In genomic region chr1:161494343-161494742, GRCm38 (mm10) we compare ENCODE assay signal across 8 mouse cellular contexts. TPM values are rescaled to one million over a fixed set of nuclear protein-coding genes. Genes with fewer than 3 reads are reported as not detected.
A peak's percentile ranks its signal among the peaks of the same experiment; 100 is the strongest.
DNase-seq lines count a peak whose midpoint lies in the region; ATAC-seq and TF ChIP-seq lines count a peak whose summit lies in the region.
"Had no signal": no experiment of that assay in that cellular context is flagged by ENCODE, and none has a peak within 500 bp of the region (broad histone marks: within the 10 kb centered on the region; RNA-seq: fewer than 3 reads in every experiment).

Gene Tnfsf18, plus strand, starts transcription at chr1:161494655.

- ATAC-seq in hindbrain, embryonic 14.5 days (ENCODE audit: low FRiP score) = peak; percentile 51; the same call in 1 of the 2 replicates
- ATAC-seq in liver, postnatal 0 days = no peak
- ATAC-seq in stomach, embryonic 14.5 days (ENCODE audit: insufficient number of reproducible peaks, insufficient read depth, low FRiP score, low read depth) = peak; percentile 49; the same call in 1 of the 2 replicates

- H3K27me3 ChIP-seq in hindbrain, embryonic 14.5 days (ENCODE audit: control insufficient read depth, insufficient read depth, low read length) = no peaks in the 10 kb centered on the region
- no peaks in the 10 kb centered on the region for H3K27me3 ChIP-seq in liver, postnatal 0 days (ENCODE audit: insufficient read depth, low read length)
- no peaks in the 10 kb centered on the region for H3K27me3 ChIP-seq in stomach, embryonic 14.5 days (ENCODE audit: control insufficient read depth, insufficient read depth, low read length)

- no peaks in the 10 kb centered on the region for H3K36me3 ChIP-seq in hindbrain, embryonic 14.5 days (replicated peaks; ENCODE audit: control insufficient read depth, insufficient read depth)
- no peaks in the 10 kb centered on the region for H3K36me3 ChIP-seq in liver, postnatal 0 days (replicated peaks; ENCODE audit: insufficient read depth, low read length)
- H3K36me3 ChIP-seq in stomach, embryonic 14.5 days (ENCODE audit: control insufficient read depth, insufficient read depth, low read length) = no peaks in the 10 kb centered on the region

- DNase-seq in retina, postnatal 1 day = peak; percentile 13
- no peak for DNase-seq in retina, embryonic 14.5 days (ENCODE audit: low spot score)
- peak; percentile 60 for DNase-seq in gastrocnemius, adult 2 months
- peak; percentile 68 for DNase-seq in hindbrain, embryonic 14.5 days (ENCODE audit: low spot score)
- peak; percentile 15 for DNase-seq in liver, postnatal 0 days
- no peak for DNase-seq in thymus, postnatal 10 days (ENCODE audit: low spot score in 2 of 2)

- H3K27ac ChIP-seq in gastrocnemius, adult 2 months = peak within 1 kb of the TSS; percentile 51; the same call in 1 of the 2 replicates
- H3K27ac ChIP-seq in hindbrain, embryonic 14.5 days = no peak within 1 kb of the TSS
- no peak within 1 kb of the TSS for H3K27ac ChIP-seq in liver, postnatal 0 days (ENCODE audit: low read depth)
- no peak within 1 kb of the TSS for H3K27ac ChIP-seq in stomach, embryonic 14.5 days (ENCODE audit: low read length)

- H3K9me3 ChIP-seq in hindbrain, embryonic 14.5 days (ENCODE audit: control insufficient read depth, low read length) = no peaks in the 10 kb centered on the region
- H3K9me3 ChIP-seq in liver, postnatal 0 days (ENCODE audit: low read length) = no peaks in the 10 kb centered on the region
- H3K9me3 ChIP-seq in stomach, embryonic 14.5 days (ENCODE audit: control insufficient read depth, low read depth, low read length) = no peaks in the 10 kb centered on the region

- no peak for TF ChIP-seq CTCF in gastrocnemius, adult 2 months (IDR thresholded peaks at IDR 0.05)
- TF ChIP-seq CTCF in liver, postnatal 0 days (IDR thresholded peaks at IDR 0.05; ENCODE audit: low read depth) = no peak

- intact Hi-C loops in gastrocnemius, adult 2 months (cut with DNase I) = no loop called here

- no peak within 1 kb of the TSS for H3K4me2 ChIP-seq in hindbrain, embryonic 14.5 days (replicated peaks)
- H3K4me2 ChIP-seq in liver, postnatal 0 days (ENCODE audit: low read depth, low read length) = no peak within 1 kb of the TSS
- H3K4me2 ChIP-seq in stomach, embryonic 14.5 days (replicated peaks; ENCODE audit: low read depth, low read length) = no peak within 1 kb of the TSS

- TF ChIP-seq EP300 in liver, postnatal 0 days (IDR thresholded peaks at IDR 0.05; ENCODE audit: low read depth) = no peak

- H3K4me1 ChIP-seq in hindbrain, embryonic 14.5 days (replicated peaks; ENCODE audit: control insufficient read depth, insufficient read depth, low read length) = no peaks in the 10 kb centered on the region
- H3K4me1 ChIP-seq in liver, postnatal 0 days (ENCODE audit: insufficient read depth) = no peaks in the 10 kb centered on the region
- no peaks in the 10 kb centered on the region; the same call in 1 of the 2 replicates for H3K4me1 ChIP-seq in stomach, embryonic 14.5 days (ENCODE audit: control insufficient read depth, insufficient read depth, low read length)

- 44% methylated on average over 8 of the region's 8 CpGs for WGBS in hindbrain, embryonic 14.5 days
- 42% methylated on average over 8 of the region's 8 CpGs for WGBS in liver, postnatal 0 days (ENCODE audit: insufficient replicate concordance)
- 38% methylated on average over 8 of the region's 8 CpGs for WGBS in stomach, embryonic 14.5 days

- H3K9ac ChIP-seq in hindbrain, embryonic 14.5 days = no peak within 1 kb of the TSS
- no peak within 1 kb of the TSS for H3K9ac ChIP-seq in liver, postnatal 0 days (replicated peaks)
- no peak within 1 kb of the TSS for H3K9ac ChIP-seq in stomach, embryonic 14.5 days (replicated peaks; ENCODE audit: low read depth, low read length)

- peak within 1 kb of the TSS; percentile 26 for H3K4me3 ChIP-seq in gastrocnemius, adult 2 months
- no peak within 1 kb of the TSS for H3K4me3 ChIP-seq in hindbrain, embryonic 14.5 days (replicated peaks; ENCODE audit: low read length)
- no peak within 1 kb of the TSS for H3K4me3 ChIP-seq in liver, postnatal 0 days (ENCODE audit: low read depth, low read length)
- no peak within 1 kb of the TSS for H3K4me3 ChIP-seq in stomach, embryonic 14.5 days (ENCODE audit: low read depth, low read length)

RNA-seq across cellular contexts. Expression of gene Tnfsf18, which starts in this region (rescaled TPM):
- not detected for total RNA-seq in gastrocnemius, adult 2 months (2021)
- 0.19 TPM in 1 of 2 replicates, not detected in the other for polyA plus RNA-seq in hindbrain, embryonic 14.5 days (2014; fragmentation: Nextera tagmentation; extraction: Ambion mirVana)
- polyA plus RNA-seq in liver, postnatal 0 days (2015; fragmentation: Nextera tagmentation; extraction: Ambion mirVana) = not detected in 2 replicates
- polyA plus RNA-seq in stomach, embryonic 14.5 days (2014; fragmentation: Nextera tagmentation; extraction: Ambion mirVana) = 0.12 TPM in 1 of 2 replicates, not detected in the other
- total RNA-seq: layer of hippocampus, postnatal 25 days had no signal

Comparison
In these comparisons a context has a peak if more than half of its experiments do, and no peak if none do; other contexts are left out.
1. Peak in DNase-seq, H3K4me3 ChIP-seq and H3K27ac ChIP-seq in gastrocnemius, adult 2 months; RNA of the gene not detected or under 1 TPM.
2. Peak in DNase-seq and ATAC-seq in hindbrain, embryonic 14.5 days; RNA of the gene not detected or under 1 TPM.
3. Peak in DNase-seq in liver, postnatal 0 days; RNA of the gene not detected or under 1 TPM.
4. Peak in ATAC-seq in stomach, embryonic 14.5 days; RNA of the gene not detected or under 1 TPM.